Mouse (Mus musculus) liver, adult 2 months (tissue): ENCODE results near the gene Ralb.

Experiments
- CTCF ChIP-seq: fragments of 200-500 bp; IDR thresholded peaks from 2 replicates; pipeline ENCODE4 v1.5.1; 2011; ENCODE audit warnings: low read depth, low read length, control low read depth
- POLR2A ChIP-seq: fragments of 200-500 bp; IDR thresholded peaks from 2 replicates; pipeline ENCODE4 v1.6.1; 2011; ENCODE audit warnings: low read length, control low read depth; ENCODE audit not compliant: insufficient read depth; ENCODE audit errors: extremely low read depth

GRCm38 (mm10) chr1:119525689-119526591 is 21.3 kb upstream of the Ralb start, which contains the start of gene Tmem185b:
- TF ChIP-seq CTCF (no peak), POLR2A (peak; percentile 71; the same call in 1 of the 2 replicates)
